Mouse (Mus musculus): ENCODE results near the gene Fam110a. TPM values are rescaled to one million over a fixed set of nuclear protein-coding genes. Genes with fewer than 3 reads are reported as not detected.

The Fam110a gene
- total and polyA plus RNA-seq, 2 experiments: 0.83 to 3.3 TPM

DNA sequence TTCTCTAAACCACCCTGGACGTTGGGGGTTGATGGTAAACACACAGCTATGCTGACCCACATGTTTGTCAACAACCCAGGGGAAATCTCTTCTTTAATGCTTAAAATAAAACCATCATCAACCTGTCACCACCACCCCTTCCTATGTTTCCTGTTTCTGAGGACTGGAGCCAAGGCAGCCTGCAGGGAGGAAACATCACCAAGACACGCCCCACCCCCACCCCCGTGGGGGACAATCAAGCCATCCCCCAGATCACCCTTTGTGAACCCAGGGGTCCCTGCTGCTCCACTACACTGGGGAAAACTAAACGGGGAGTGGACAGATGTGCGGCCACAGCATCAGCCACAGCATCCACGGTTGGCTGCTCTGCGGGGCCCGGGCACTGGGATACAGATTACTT, 11.6 kb downstream of the Fam110a start:
- no peaks in the 10 kb centered on the region for H3K79me2 ChIP-seq (ENCODE audit: control insufficient read depth, insufficient read depth, low read length)
- H3K27ac ChIP-seq (replicated peaks; ENCODE audit: insufficient read depth, low read depth, low read length): no peak overlapping the region
- H3K4me1 ChIP-seq (ENCODE audit: control insufficient read depth, insufficient read depth, low read length): peaks cover 8% of the 10 kb centered on the region; the same call in 1 of the 2 replicates
- H3K4me3 ChIP-seq (ENCODE audit: insufficient read depth, low read depth, low read length): no peak overlapping the region
- H3K27me3 ChIP-seq (ENCODE audit: control insufficient read depth, insufficient read depth, low read length): no peaks in the 10 kb centered on the region
- no peaks in the 10 kb centered on the region for H3K36me3 ChIP-seq (ENCODE audit: control insufficient read depth, insufficient read depth, low read length)
- no peak overlapping the region for H3K9ac ChIP-seq (ENCODE audit: low read depth, low read length)
- TF ChIP-seq CTCF (IDR thresholded peaks at IDR 0.05; ENCODE audit: low read depth, low read length): no peak
- TF ChIP-seq POLR2A (IDR thresholded peaks at IDR 0.05; ENCODE audit: extremely low read depth, insufficient read depth, low read length): no peak
- DNase-seq (ENCODE audit: extremely low read depth, low read depth, low spot score): no peak
- WGBS: 81% methylated on average over 8 of the region's 8 CpGs

GRCm38 (mm10) chr2:151967792-151968191, 12.2 kb downstream of the Fam110a start:
- Histone ChIP-seq H3K36me3 (ENCODE audit: control insufficient read depth, insufficient read depth, low read length) (no peaks in the 10 kb centered on the region), H3K27me3 (ENCODE audit: control insufficient read depth, insufficient read depth, low read length) (no peaks in the 10 kb centered on the region), H3K79me2 (ENCODE audit: control insufficient read depth, insufficient read depth, low read length) (no peaks in the 10 kb centered on the region), H3K4me1 (ENCODE audit: control insufficient read depth, insufficient read depth, low read length) (peaks cover 3% of the 10 kb centered on the region; the same call in 1 of the 2 replicates), H3K27ac (replicated peaks; ENCODE audit: insufficient read depth, low read depth, low read length) (no peak overlapping the region), H3K4me3 (ENCODE audit: insufficient read depth, low read depth, low read length) (no peak overlapping the region), H3K9ac (ENCODE audit: low read depth, low read length) (no peak overlapping the region)
- DNase-seq (ENCODE audit: extremely low read depth, low read depth, low spot score): no peak
- TF ChIP-seq POLR2A (IDR thresholded peaks at IDR 0.05; ENCODE audit: extremely low read depth, insufficient read depth, low read length) (no peak), CTCF (IDR thresholded peaks at IDR 0.05; ENCODE audit: low read depth, low read length) (no peak)
- 80% methylated on average over 2 of the region's 2 CpGs for WGBS

DNA sequence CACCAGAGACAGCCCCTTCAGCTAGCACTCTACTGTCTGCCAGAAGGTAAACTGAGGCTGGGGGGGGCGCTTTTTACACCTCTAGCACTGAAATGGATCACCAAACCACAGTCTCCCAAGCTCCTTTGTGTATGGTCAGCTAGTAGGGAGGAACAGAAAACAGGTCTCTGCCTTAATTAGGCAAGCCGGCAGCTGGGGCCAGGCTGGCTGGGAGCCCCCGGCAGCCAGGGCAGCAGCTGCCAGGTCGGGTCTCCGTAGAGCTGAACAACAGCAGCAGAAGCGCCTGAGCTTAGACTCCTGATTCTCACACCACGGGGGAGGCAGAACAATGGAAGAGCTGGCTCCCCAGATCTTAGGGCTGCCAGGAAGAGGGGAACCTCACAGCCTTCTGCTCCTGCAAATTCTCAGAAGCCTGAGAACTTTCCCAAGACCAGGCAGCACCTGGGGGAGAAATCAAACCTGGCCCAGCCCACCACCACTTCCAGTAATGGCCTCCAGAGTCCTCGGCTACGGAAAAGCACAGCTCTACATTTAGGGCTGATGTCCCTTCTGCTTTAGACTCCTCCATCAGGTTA, 12.8 kb downstream of the Fam110a start:
- no peak for DNase-seq (ENCODE audit: extremely low read depth, low read depth, low spot score)
- Histone ChIP-seq H3K27me3 (ENCODE audit: control insufficient read depth, insufficient read depth, low read length) (no peaks in the 10 kb centered on the region), H3K36me3 (ENCODE audit: control insufficient read depth, insufficient read depth, low read length) (no peaks in the 10 kb centered on the region), H3K4me3 (ENCODE audit: insufficient read depth, low read depth, low read length) (no peak overlapping the region), H3K9ac (ENCODE audit: low read depth, low read length) (no peak overlapping the region), H3K4me1 (ENCODE audit: control insufficient read depth, insufficient read depth, low read length) (0 out of 2 replicates have a peak, but pooled peaks cover 2% of the 10 kb centered on the region), H3K27ac (replicated peaks; ENCODE audit: insufficient read depth, low read depth, low read length) (no peak overlapping the region), H3K79me2 (ENCODE audit: control insufficient read depth, insufficient read depth, low read length) (no peaks in the 10 kb centered on the region)
- 72% methylated on average over 9 of the region's 9 CpGs for WGBS
- TF ChIP-seq CTCF (IDR thresholded peaks at IDR 0.05; ENCODE audit: low read depth, low read length): no peak
- TF ChIP-seq POLR2A (IDR thresholded peaks at IDR 0.05; ENCODE audit: extremely low read depth, insufficient read depth, low read length): no peak

DNA sequence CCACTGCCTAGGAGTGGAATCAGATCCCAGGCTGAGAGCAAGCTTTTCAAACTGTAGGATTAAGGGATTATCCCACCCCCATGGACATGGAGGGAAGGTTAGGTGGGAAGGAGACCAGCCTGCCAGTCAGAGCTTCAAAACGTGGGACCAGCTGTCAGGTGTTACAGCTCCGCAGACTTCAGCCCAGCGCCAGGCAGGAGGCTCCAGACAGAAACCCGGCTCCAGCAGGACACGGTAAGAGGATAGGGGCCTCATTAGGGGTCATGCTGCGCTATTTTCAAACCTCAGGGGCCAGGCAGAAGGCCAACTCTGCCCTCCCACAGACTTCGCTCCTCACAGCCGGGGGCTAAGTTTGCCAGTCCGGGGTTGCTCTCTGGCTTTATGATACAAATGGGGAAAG, 16.0 kb downstream of the Fam110a start:
- H3K36me3 ChIP-seq (ENCODE audit: control insufficient read depth, insufficient read depth, low read length): no peaks in the 10 kb centered on the region
- TF ChIP-seq POLR2A (IDR thresholded peaks at IDR 0.05; ENCODE audit: extremely low read depth, insufficient read depth, low read length) (no peak), CTCF (IDR thresholded peaks at IDR 0.05; ENCODE audit: low read depth, low read length) (no peak)
- DNase-seq (ENCODE audit: extremely low read depth, low read depth, low spot score): no peak

GRCm38 (mm10) chr2:151963319-151963718, 16.7 kb downstream of the Fam110a start:
- Histone ChIP-seq H3K4me3 (ENCODE audit: insufficient read depth, low read depth, low read length) (no peak overlapping the region), H3K9ac (ENCODE audit: low read depth, low read length) (no peak overlapping the region), H3K27me3 (ENCODE audit: control insufficient read depth, insufficient read depth, low read length) (no peaks in the 10 kb centered on the region), H3K4me1 (ENCODE audit: control insufficient read depth, insufficient read depth, low read length) (peaks cover 7% of the 10 kb centered on the region), H3K36me3 (ENCODE audit: control insufficient read depth, insufficient read depth, low read length) (no peaks in the 10 kb centered on the region), H3K79me2 (ENCODE audit: control insufficient read depth, insufficient read depth, low read length) (no peaks in the 10 kb centered on the region), H3K27ac (replicated peaks; ENCODE audit: insufficient read depth, low read depth, low read length) (no peak overlapping the region)
- no peak for DNase-seq (ENCODE audit: extremely low read depth, low read depth, low spot score)
- TF ChIP-seq POLR2A (IDR thresholded peaks at IDR 0.05; ENCODE audit: extremely low read depth, insufficient read depth, low read length) (no peak), CTCF (IDR thresholded peaks at IDR 0.05; ENCODE audit: low read depth, low read length) (no peak)
- 92% methylated on average over 5 of the region's 5 CpGs for WGBS

More for the DNA sequence above, 16.0 kb downstream of the Fam110a start:
- 72% methylated on average over 9 of the region's 9 CpGs for WGBS
- no peak overlapping the region for H3K4me3 ChIP-seq (ENCODE audit: insufficient read depth, low read depth, low read length)
- no peak overlapping the region for H3K27ac ChIP-seq (replicated peaks; ENCODE audit: insufficient read depth, low read depth, low read length)
- peaks cover 5% of the 10 kb centered on the region for H3K4me1 ChIP-seq (ENCODE audit: control insufficient read depth, insufficient read depth, low read length)
- H3K79me2 ChIP-seq (ENCODE audit: control insufficient read depth, insufficient read depth, low read length): no peaks in the 10 kb centered on the region
- H3K27me3 ChIP-seq (ENCODE audit: control insufficient read depth, insufficient read depth, low read length): no peaks in the 10 kb centered on the region
- no peak overlapping the region for H3K9ac ChIP-seq (ENCODE audit: low read depth, low read length)

GRCm38 (mm10) chr2:151962474-151962873, 17.5 kb downstream of the Fam110a start:
- no peak for DNase-seq (ENCODE audit: extremely low read depth, low read depth, low spot score)
- no peak for TF ChIP-seq POLR2A (IDR thresholded peaks at IDR 0.05; ENCODE audit: extremely low read depth, insufficient read depth, low read length)
- TF ChIP-seq CTCF (IDR thresholded peaks at IDR 0.05; ENCODE audit: low read depth, low read length): no peak
- Histone ChIP-seq H3K4me1 (ENCODE audit: control insufficient read depth, insufficient read depth, low read length) (peaks cover 5% of the 10 kb centered on the region), H3K4me3 (ENCODE audit: insufficient read depth, low read depth, low read length) (no peak overlapping the region), H3K36me3 (ENCODE audit: control insufficient read depth, insufficient read depth, low read length) (no peaks in the 10 kb centered on the region), H3K27ac (replicated peaks; ENCODE audit: insufficient read depth, low read depth, low read length) (no peak overlapping the region), H3K79me2 (ENCODE audit: control insufficient read depth, insufficient read depth, low read length) (no peaks in the 10 kb centered on the region), H3K9ac (ENCODE audit: low read depth, low read length) (no peak overlapping the region), H3K27me3 (ENCODE audit: control insufficient read depth, insufficient read depth, low read length) (no peaks in the 10 kb centered on the region)
- WGBS: 65% methylated on average over 10 of the region's 10 CpGs

Measured in liver, adult 2 months (tissue).